Mouse (Mus musculus) ovary, adult 2 months (tissue): Measurements from ENCODE around the gene Hspd1. TPM values are rescaled to one million over a fixed set of nuclear protein-coding genes. Genes with fewer than 3 reads are reported as not detected.

Experiments
- polyA plus RNA-seq: library from polyadenylated mRNA; depleted of rRNA; stranded (reverse); fragments of >200 nt; gene quantifications from 2 replicates; pipeline ENCODE4 v1.2.3, GENCODE M21; 2012; rRNA removed

Gene Hspd1
- polyA plus RNA-seq, result 21.4 and 25.2 TPM in 2 replicates

GRCm38 (mm10) chr1:55087932-55088610 lies at the start of gene Hspd1, which contains the start of gene Hspe1:
Gene Hspd1 (minus strand): TSS chr1:55088243.
Gene Hspe1 (plus strand): TSS chr1:55088132.

GRCm38 (mm10) chr1:55130943-55131401 lies 42.9 kb upstream of the Hspd1 start, which contains the start of gene Mob4:
Gene Mob4 (plus strand): TSS chr1:55131231.

GRCm38 (mm10) chr1:55052355-55052953 lies 35.6 kb downstream of the Hspd1 start, which contains the start of gene Coq10b:
Gene Coq10b (plus strand): TSS chr1:55052770.

Other genes starting within 250 kb of the Hspd1 start
- gene Ankrd44, start 161.9 kb downstream of the Hspd1 start, polyA plus RNA-seq, result 8.1 and 15.8 TPM in 2 replicates
- 19.1 and 25.9 TPM in 2 replicates for gene Sf3b1, start 60.8 kb downstream of the Hspd1 start, polyA plus RNA-seq
- gene Coq10b, start 35.5 kb downstream of the Hspd1 start, polyA plus RNA-seq, result 6.3 and 9.4 TPM in 2 replicates
- gene Hspe1, start 111 bp downstream of the Hspd1 start, polyA plus RNA-seq, result 23.0 and 35.4 TPM in 2 replicates
- gene Mob4, start 43.0 kb upstream of the Hspd1 start, polyA plus RNA-seq, result 6.2 and 6.7 TPM in 2 replicates
- 2.9 and 3.4 TPM in 2 replicates for gene Rftn2, start 138.5 kb upstream of the Hspd1 start, polyA plus RNA-seq
- 2.6 and 3.4 TPM in 2 replicates for gene Mars2, start 148.9 kb upstream of the Hspd1 start, polyA plus RNA-seq